Mouse (Mus musculus) adrenal gland, adult 18-20 months (tissue): ENCODE measurements around the gene Top2a. TPM values are rescaled to one million over a fixed set of nuclear protein-coding genes. Genes with fewer than 3 reads are reported as not detected.
A peak's percentile ranks its signal among the peaks of the same experiment; 100 is the strongest.

Source experiments
- DNase-seq, 2 experiments: peaks; one replicate each; pipeline ENCODE4 v3.0.0; 2021 to 2022; ENCODE audit warnings: low spot score in 2 of 2
- total RNA-seq, 2 experiments: library from RNA; stranded (reverse); gene quantifications; 1 replicate in 1 of 2; 2 replicates in 1 of 2; pipeline ENCODE4 v1.2.3; 2021

Gene Top2a
- total RNA-seq, 2 experiments from 2014 or later = 3.2 to 4.3 TPM

GRCm38 (mm10) chr11:98952111-98952510 is 71.9 kb downstream of the Top2a start:
- no peak for DNase-seq

GRCm38 (mm10) chr11:98951026-98951906 is 72.7 kb downstream of the Top2a start:
- DNase-seq = peak in 1 of 2 experiments; percentile 74

GRCm38 (mm10) chr11:98950484-98950883 is 73.5 kb downstream of the Top2a start:
- no peak for DNase-seq

- no peak for DNase-seq
These were observed 74.0 kb downstream of the Top2a start for GRCm38 (mm10) chr11:98949958-98950460.

GRCm38 (mm10) chr11:98949242-98949957 is 74.6 kb downstream of the Top2a start:
- DNase-seq = no peak

- no peak for DNase-seq
These were observed 75.9 kb downstream of the Top2a start for GRCm38 (mm10) chr11:98947969-98948569.

GRCm38 (mm10) chr11:98945605-98945977 is 78.4 kb downstream of the Top2a start:
- peak in 1 of 2 experiments; percentile 69 for DNase-seq

GRCm38 (mm10) chr11:98944897-98945604 is 78.9 kb downstream of the Top2a start:
- DNase-seq = no peak

- DNase-seq = peak in 1 of 2 experiments; percentile 33
These were observed 80.1 kb downstream of the Top2a start for GRCm38 (mm10) chr11:98943741-98944461.

Other genes starting within 250 kb of the Top2a start
- gene Nr1d1, start 248.9 kb downstream of the Top2a start, total RNA-seq = 100 to 1,000 TPM; 226 to 232 TPM
- gene Msl1, start 228.7 kb downstream of the Top2a start, total RNA-seq = 10 to 100 TPM; 82.3 to 97.4 TPM
- 10 to 100 TPM; 36.8 to 41.9 TPM for gene Casc3, start 219.3 kb downstream of the Top2a start, total RNA-seq
- under 1 TPM; 0.36 to 0.58 TPM for gene Rapgefl1, start 187.4 kb downstream of the Top2a start, total RNA-seq
- gene Wipf2, start 160.6 kb downstream of the Top2a start, total RNA-seq = 10 to 100 TPM; 20.0 to 22.2 TPM
- gene Cdc6, start 116.4 kb downstream of the Top2a start, total RNA-seq = under 1 TPM; 0.32 to 0.43 TPM
- gene Rara, start 96.4 kb downstream of the Top2a start, total RNA-seq = 10 to 100 TPM; 16.2 to 16.7 TPM
- not detected for gene Gjd3, start 41.2 kb downstream of the Top2a start, total RNA-seq
- gene Igfbp4, start 17.1 kb upstream of the Top2a start, total RNA-seq = 100 to 1,000 TPM in 1 of 2 experiments, 10 to 100 TPM in 1; 74.6 to 150 TPM
- under 1 TPM; 0.43 to 0.67 TPM for gene Tns4, start 65.1 kb upstream of the Top2a start, total RNA-seq
- under 1 TPM in 1 of 2 experiments, not detected in 1; 0.38 TPM for gene Ccr7, start 130.9 kb upstream of the Top2a start, total RNA-seq
- gene Smarce1, start 206.8 kb upstream of the Top2a start, total RNA-seq = 10 to 100 TPM; 40.5 to 57.3 TPM
- gene Krt222, start 219.9 kb upstream of the Top2a start, total RNA-seq = 1 to 10 TPM; 1.3 to 1.7 TPM